Mouse (Mus musculus) olfactory bulb, adult 2 months (tissue): ENCODE data around the gene Epdr1. TPM values are rescaled to one million over a fixed set of nuclear protein-coding genes. Genes with fewer than 3 reads are reported as not detected.
"Not testable (repeated sequence)": the region's sequence is repeated elsewhere in the genome, so short reads cannot be mapped to it uniquely, and the experiment has no call there.

Source experiments
- H3K27ac ChIP-seq: fragments of 200-500 bp; 2 replicates; pipeline ENCODE4 v1.5.1; 2012; ENCODE audit warnings: low read depth, low read length; ENCODE audit not compliant: insufficient read depth
- H3K4me1 ChIP-seq: fragments of 200-500 bp; 2 replicates; pipeline ENCODE4 v1.6.1; 2012; ENCODE audit warnings: low read length; ENCODE audit not compliant: control insufficient read depth, insufficient read depth
- H3K4me3 ChIP-seq: fragments of 200-500 bp; 2 replicates; pipeline ENCODE4 v1.5.1; 2012; ENCODE audit warnings: mild to moderate bottlenecking, low read depth, low read length, moderate library complexity; ENCODE audit not compliant: insufficient read depth
- CTCF ChIP-seq: fragments of 200-500 bp; IDR thresholded peaks from 2 replicates; pipeline ENCODE4 v1.5.1; 2012; ENCODE audit warnings: low read depth, mild to moderate bottlenecking, low read length, moderate library complexity; ENCODE audit not compliant: insufficient read depth
- POLR2A ChIP-seq: fragments of 200-500 bp; IDR thresholded peaks from 2 replicates; pipeline ENCODE4 v1.6.1; 2012; ENCODE audit warnings: mild to moderate bottlenecking, low read depth, low read length, moderate library complexity; ENCODE audit not compliant: insufficient read depth
- WGBS: fragments of 180-500 bp; shearing (Covaris S2); methylation state at CpG from one replicate; pipeline ENCODE4 v1.1.7; 2018; 5-methylcytosine and 5-hydroxymethylcytosine counted together
- polyA plus RNA-seq: library from polyadenylated mRNA; stranded (reverse); fragments of >200 nt; gene quantifications from 2 replicates; pipeline ENCODE4 v1.2.4, GENCODE M21; 2012; ENCODE audit warnings: low replicate concordance; ENCODE audit not compliant: missing spikeins, insufficient read depth, insufficient read length

Gene Epdr1
- polyA plus RNA-seq, 1 experiment, result not detected

GRCm38 (mm10) chr13:19612963-19613362, 6.8 kb downstream of the Epdr1 start:
- H3K27ac ChIP-seq, result no peak overlapping the region
- H3K4me1 ChIP-seq, result no peaks in the 10 kb centered on the region
- TF ChIP-seq POLR2A (no peak), CTCF (no peak)
- WGBS, result 75% methylated on average over 3 of the region's 3 CpGs
- H3K4me3 ChIP-seq, result no peak overlapping the region

- TF ChIP-seq CTCF, result no peak
- TF ChIP-seq POLR2A, result no peak
- H3K27ac ChIP-seq, result no peak overlapping the region
- 53% methylated on average over 1 of the region's 1 CpGs for WGBS
- H3K4me1 ChIP-seq, result no peaks in the 10 kb centered on the region
- no peak overlapping the region for H3K4me3 ChIP-seq
These were observed 7.4 kb downstream of the Epdr1 start for GRCm38 (mm10) chr13:19612348-19612747.

- no peak overlapping the region for H3K27ac ChIP-seq
- H3K4me1 ChIP-seq, result no peaks in the 10 kb centered on the region
- TF ChIP-seq POLR2A, result no peak
- TF ChIP-seq CTCF, result no peak
- H3K4me3 ChIP-seq, result no peak overlapping the region
These were observed 11.6 kb downstream of the Epdr1 start for GRCm38 (mm10) chr13:19608120-19608519.

- TF ChIP-seq POLR2A (no peak), CTCF (no peak)
- Histone ChIP-seq H3K27ac (no peak overlapping the region), H3K4me1 (no peaks in the 10 kb centered on the region), H3K4me3 (no peak overlapping the region)
These were observed 14.8 kb downstream of the Epdr1 start for GRCm38 (mm10) chr13:19604916-19605315.

GRCm38 (mm10) chr13:19603719-19604118, 16.0 kb downstream of the Epdr1 start:
- WGBS, result 76% methylated on average over 1 of the region's 1 CpGs
- TF ChIP-seq POLR2A, result no peak
- no peak for TF ChIP-seq CTCF
- Histone ChIP-seq H3K4me3 (no peak overlapping the region), H3K27ac (no peak overlapping the region), H3K4me1 (no peaks in the 10 kb centered on the region)

- 30% methylated on average over 1 of the region's 1 CpGs for WGBS
- H3K4me3 ChIP-seq, result no peak overlapping the region
- H3K4me1 ChIP-seq, result no peaks in the 10 kb centered on the region
- H3K27ac ChIP-seq, result no peak overlapping the region
- TF ChIP-seq POLR2A (no peak), CTCF (no peak)
These were observed 17.2 kb downstream of the Epdr1 start for GRCm38 (mm10) chr13:19602531-19602930.

- Histone ChIP-seq H3K4me3 (no peak overlapping the region), H3K4me1 (no peaks in the 10 kb centered on the region), H3K27ac (no peak overlapping the region)
- TF ChIP-seq CTCF, result no peak
- TF ChIP-seq POLR2A, result no peak
- whole genome bisulfite sequencing, result 84% methylated on average over 6 of the region's 6 CpGs
These were observed 20.5 kb downstream of the Epdr1 start for GRCm38 (mm10) chr13:19599242-19599641.

- no peak overlapping the region for H3K27ac ChIP-seq
- WGBS, result 98% methylated on average over 1 of the region's 1 CpGs
- H3K4me3 ChIP-seq, result no peak overlapping the region
These were observed 24.6 kb downstream of the Epdr1 start for GRCm38 (mm10) chr13:19595141-19595540.

GRCm38 (mm10) chr13:19590996-19591759, 28.5 kb downstream of the Epdr1 start:
- Histone ChIP-seq H3K27ac (no peak overlapping the region), H3K4me1 (no peaks in the 10 kb centered on the region), H3K4me3 (no peak overlapping the region)
- TF ChIP-seq POLR2A, result no peak
- TF ChIP-seq CTCF, result no peak
- 92% methylated on average over 3 of the region's 3 CpGs for WGBS

More at GRCm38 (mm10) chr13:19595141-19595540, 24.6 kb downstream of the Epdr1 start:
- no peaks in the 10 kb centered on the region for H3K4me1 ChIP-seq
- no peak for TF ChIP-seq POLR2A
- TF ChIP-seq CTCF, result no peak

GRCm38 (mm10) chr13:19575947-19576346, 43.8 kb downstream of the Epdr1 start:
- Histone ChIP-seq H3K4me3 (no peak overlapping the region), H3K27ac (no peak overlapping the region), H3K4me1 (no peaks in the 10 kb centered on the region)
- TF ChIP-seq CTCF (no peak), POLR2A (no peak)
- 95% methylated on average over 3 of the region's 3 CpGs for whole genome bisulfite sequencing

- not testable (repeated sequence) for H3K4me3 ChIP-seq, H3K27ac ChIP-seq, H3K4me1 ChIP-seq
- 98% methylated on average over 2 of the region's 2 CpGs for WGBS
These were observed 45.0 kb downstream of the Epdr1 start for GRCm38 (mm10) chr13:19574723-19575122.

GRCm38 (mm10) chr13:19570166-19570565, 49.6 kb downstream of the Epdr1 start:
- not testable (repeated sequence) for H3K4me1 ChIP-seq, H3K27ac ChIP-seq, H3K4me3 ChIP-seq
